Mouse (Mus musculus) CH12.LX (cell line): ENCODE data around the gene Dnajc30. TPM values are rescaled to one million over a fixed set of nuclear protein-coding genes. Genes with fewer than 3 reads are reported as not detected.
A peak's percentile ranks its signal among the peaks of the same experiment; 100 is the strongest.

Experiments
- DNase-seq: peaks from one replicate; pipeline ENCODE4 v3.0.0-alpha.2; 2013; ENCODE audit errors: extremely low read depth
- H3K27ac ChIP-seq: 2 replicates; pipeline ENCODE4 v1.5.1; 2012; ENCODE audit warnings: low read depth, mild to moderate bottlenecking, control low read depth, moderate library complexity; ENCODE audit not compliant: insufficient read depth
- H3K27me3 ChIP-seq: replicated peaks from 2 replicates; pipeline ENCODE3; 2012; ENCODE audit warnings: inconsistent platforms
- H3K36me3 ChIP-seq, 2 experiments: replicated peaks in 1 of 2; 2 replicates each; pipeline versions ENCODE3 to v1.6.1; 2012; ENCODE audit warnings: inconsistent platforms in 1 of 2, low read length in 1 of 2, mild to moderate bottlenecking in 1 of 2, mixed read lengths in 1 of 2, moderate library complexity in 1 of 2; ENCODE audit not compliant: control insufficient read depth in 1 of 2, insufficient read depth in 1 of 2
- H3K4me1 ChIP-seq, 2 experiments: 2 replicates each; pipeline ENCODE4 v1.6.1; 2012; ENCODE audit warnings: inconsistent platforms in 1 of 2, moderate library complexity in 1 of 2; ENCODE audit not compliant: insufficient read depth in 2 of 2, control insufficient read depth in 1 of 2
- H3K4me2 ChIP-seq: 2 replicates; pipeline ENCODE4 v1.6.1; 2012; ENCODE audit warnings: low read depth, mild to moderate bottlenecking, control low read depth; ENCODE audit not compliant: poor library complexity, insufficient read depth, severe bottlenecking
- H3K4me3 ChIP-seq, 3 experiments: fragments of 150-350 bp in 1 of 3; sonication (generic) in 1 of 3; replicated peaks in 1 of 3; 2 replicates each; pipeline versions ENCODE3 to v1.5.1; 2011 to 2012; ENCODE audit warnings: low read depth in 2 of 3, low read length in 2 of 3, mild to moderate bottlenecking in 2 of 3, moderate library complexity in 2 of 3, control low read depth in 1 of 3, improper control_type of control experiment in 1 of 3, inconsistent platforms in 1 of 3, mixed read lengths in 1 of 3; ENCODE audit not compliant: poor library complexity in 1 of 3
- H3K79me2 ChIP-seq: replicated peaks from 2 replicates; pipeline ENCODE4 v1.6.1; 2012; ENCODE audit warnings: mild to moderate bottlenecking, moderate library complexity; ENCODE audit not compliant: control insufficient read depth, poor library complexity, insufficient read depth, severe bottlenecking; ENCODE audit errors: extremely low read depth
- H3K9ac ChIP-seq: 2 replicates; pipeline ENCODE4 v1.6.1; 2012; ENCODE audit warnings: low read depth, mild to moderate bottlenecking, control low read depth, moderate library complexity; ENCODE audit not compliant: insufficient read depth
- H3K9me3 ChIP-seq: replicated peaks from 2 replicates; pipeline ENCODE3; 2012; ENCODE audit warnings: low read length, inconsistent platforms, mixed read lengths
- CTCF ChIP-seq, 2 experiments: IDR thresholded peaks in 1 of 2; conservative IDR thresholded peaks in 1 of 2; 2 replicates each; pipeline ENCODE4 v1.5.1; 2011 to 2012; ENCODE audit warnings: low read depth in 2 of 2, low read length in 2 of 2, improper control_type of control experiment in 1 of 2, inconsistent platforms in 1 of 2, mild to moderate bottlenecking in 1 of 2, moderate library complexity in 1 of 2
- GABPA ChIP-seq: IDR thresholded peaks from 2 replicates; pipeline ENCODE4 v1.6.1; 2012; ENCODE audit warnings: low read depth, low read length, improper control_type of control experiment, inconsistent platforms; ENCODE audit not compliant: insufficient replicate concordance
- IRF4 ChIP-seq: IDR thresholded peaks from 2 replicates; pipeline ENCODE4 v1.6.1; 2014; ENCODE audit warnings: low read depth, mild to moderate bottlenecking, inconsistent platforms, low read length, improper control_type of control experiment
- MXI1 ChIP-seq: IDR thresholded peaks from 2 replicates; pipeline ENCODE4 v1.6.1; 2011; ENCODE audit warnings: mild to moderate bottlenecking, low read depth, low read length, improper control_type of control experiment
- RAD21 ChIP-seq: IDR thresholded peaks from 2 replicates; pipeline ENCODE4 v1.6.1; 2011; ENCODE audit warnings: low read depth, mild to moderate bottlenecking, low read length, improper control_type of control experiment, moderate library complexity
- SMC3 ChIP-seq: IDR thresholded peaks from 2 replicates; pipeline ENCODE4 v1.6.1; 2011; ENCODE audit warnings: low read depth, low read length, improper control_type of control experiment
- TBP ChIP-seq: conservative IDR thresholded peaks from 2 replicates; pipeline ENCODE4 v1.6.1; 2011; ENCODE audit warnings: low read depth, low read length, improper control_type of control experiment
- ZC3H11A ChIP-seq: IDR thresholded peaks from 2 replicates; pipeline ENCODE4 v1.6.1; 2012; ENCODE audit warnings: low read depth, mild to moderate bottlenecking, inconsistent platforms, low read length, improper control_type of control experiment
- ZNF384 ChIP-seq: IDR thresholded peaks from 2 replicates; pipeline ENCODE4 v1.6.1; 2012; ENCODE audit warnings: low read depth, low read length, improper control_type of control experiment, inconsistent platforms
- dilution Hi-C: fragments of 300-500 bp; cut with MboI; formaldehyde crosslinking; loops from 2 replicates; pipeline ENCODE4 v1.14.3; 2020; ENCODE audit warnings: low sequenced_read_pairs; ENCODE audit not compliant: extremely low pct_unique_long_range_greater_than_20kb, extremely low pct_ligation_motif_present
- in situ Hi-C: fragments of 300-500 bp; cut with MboI; formaldehyde crosslinking; loops from 3 replicates; pipeline ENCODE4 v1.14.3; 2019; ENCODE audit warnings: low sequenced_read_pairs, low pct_ligation_motif_present, low pct_unique_long_range_greater_than_20kb, mixed read lengths
- polyA plus RNA-seq: library from polyadenylated mRNA; unstranded; fragments of >175 nt; gene quantifications from 2 replicates; pipeline ENCODE4 v1.2.1, GENCODE M21; 2012; ENCODE audit warnings: low read depth; ENCODE audit not compliant: insufficient read length
- total RNA-seq, 2 experiments: library from RNA; depleted of rRNA; stranded (reverse); fragments of 300-350 nt in 1 of 2; fragments of >200 nt in 1 of 2; gene quantifications; 2 replicates each; pipeline ENCODE4 v1.2.3; 2012 to 2014

The Dnajc30 gene
- total and polyA plus RNA-seq, 3 experiments, result 4.9 to 9.6 (median 7.2) TPM

DNA sequence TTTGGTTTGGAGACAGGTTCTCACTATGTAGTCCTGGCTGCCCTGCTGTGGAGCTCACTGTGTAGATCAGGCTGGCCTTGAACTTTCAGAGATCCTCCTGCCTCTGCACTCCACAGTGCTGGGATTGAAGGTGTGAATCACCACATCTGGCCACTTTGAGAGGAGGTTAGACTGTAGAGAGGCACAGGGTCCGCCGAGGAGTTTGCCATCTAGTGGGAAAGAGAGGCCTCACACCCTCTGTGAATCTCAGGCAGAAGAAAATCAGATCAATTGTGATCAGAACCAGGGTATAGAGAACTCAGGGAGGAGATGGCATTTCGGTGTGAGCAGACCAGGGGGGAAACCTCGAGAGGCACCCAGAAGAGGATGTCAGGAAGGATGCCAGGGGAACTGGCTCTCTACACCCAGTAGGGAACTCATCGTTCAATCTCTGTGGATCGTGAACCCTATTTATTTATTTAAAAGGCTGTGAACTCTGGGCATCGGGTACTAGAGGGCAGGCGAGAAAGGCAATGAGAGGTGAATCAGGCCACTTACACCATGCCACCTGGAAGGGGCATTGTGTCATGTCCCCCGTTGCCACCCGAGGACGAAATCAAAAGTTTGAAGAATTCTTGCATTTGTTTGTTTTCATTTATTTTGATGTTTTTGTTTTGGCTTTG, 40.1 kb downstream of the Dnajc30 start:
- dilution Hi-C loops, result no loop called here

GRCm38 (mm10) chr5:135106758-135107256, 42.8 kb downstream of the Dnajc30 start:
- TF ChIP-seq ZNF384, result no peak
- TF ChIP-seq TBP, result no peak
- no peak for TF ChIP-seq MXI1
- no peak for TF ChIP-seq GABPA
- no peak for TF ChIP-seq IRF4
- H3K79me2 ChIP-seq, result no peaks in the 10 kb centered on the region
- H3K9ac ChIP-seq, result no peak overlapping the region
- H3K9me3 ChIP-seq, result peaks cover 19% of the 10 kb centered on the region
- no peak overlapping the region for H3K4me3 ChIP-seq
- in situ Hi-C loops, result loop anchor here (25.0 kb wide), 1 partner anchor 195 kb away; the partner anchor contains the start of genes Cldn13 and Tmem270
- H3K27ac ChIP-seq, result no peak overlapping the region
- no peaks in the 10 kb centered on the region for H3K4me1 ChIP-seq
- DNase-seq, result no peak
- dilution Hi-C loops, result no loop called here
- no peak overlapping the region; the same call in 1 of the 2 replicates for H3K4me2 ChIP-seq
- peaks cover 85% of the 10 kb centered on the region for H3K27me3 ChIP-seq
- H3K36me3 ChIP-seq, result no peaks in the 10 kb centered on the region

More for the DNA sequence above, 40.1 kb downstream of the Dnajc30 start:
- peaks cover 18% of the 10 kb centered on the region for H3K9me3 ChIP-seq
- peak; percentile 37 for DNase-seq
- peak; percentile 50 for TF ChIP-seq RAD21
- peak; percentile 56 to 77 for TF ChIP-seq CTCF (conservative IDR thresholded peaks at IDR 0.05 in 1 of 2, IDR thresholded peaks at IDR 0.05 in 1 of 2; ENCODE audit: low read depth in 2 of 2, low read length in 2 of 2)
- peak; percentile 85 for TF ChIP-seq SMC3
- TF ChIP-seq ZC3H11A, result no peak
- TF ChIP-seq ZNF384, result no peak
- TF ChIP-seq, all 38 proteins: peak for 3
- H3K79me2 ChIP-seq, result no peaks in the 10 kb centered on the region
- H3K27ac ChIP-seq, result no peak overlapping the region
- peaks cover 76% of the 10 kb centered on the region for H3K27me3 ChIP-seq
- no peaks in the 10 kb centered on the region for H3K4me1 ChIP-seq
- H3K4me2 ChIP-seq, result no peak overlapping the region
- H3K36me3 ChIP-seq, result no peaks in the 10 kb centered on the region
- in situ Hi-C loops, result loop anchor here (5.0 to 25.0 kb wide), 2 partner anchors 87 to 192 kb away; partner anchors contain the start of genes Cldn13 and Tmem270
- no peak overlapping the region for H3K9ac ChIP-seq
- H3K4me3 ChIP-seq, result no peak overlapping the region
